Mouse (Mus musculus) liver, adult 10 weeks (tissue): Measurements from ENCODE around the gene Tcp11l1. TPM values are rescaled to one million over a fixed set of nuclear protein-coding genes. Genes with fewer than 3 reads are reported as not detected.

ENCODE experiments used
- polyA plus RNA-seq: library from polyadenylated mRNA; stranded (reverse); fragments of 350-450 nt; fragmentation: Illumina TruSeq; extraction: RNeasy Lipid Tissue Mini Kit (QIAGEN cat#74804); gene quantifications from one replicate; pipeline ENCODE4 v1.2.3, GENCODE M21; 2014; ENCODE audit warnings: low read depth, low replicate concordance

Gene Tcp11l1
- polyA plus RNA-seq = 7.3 TPM

DNA sequence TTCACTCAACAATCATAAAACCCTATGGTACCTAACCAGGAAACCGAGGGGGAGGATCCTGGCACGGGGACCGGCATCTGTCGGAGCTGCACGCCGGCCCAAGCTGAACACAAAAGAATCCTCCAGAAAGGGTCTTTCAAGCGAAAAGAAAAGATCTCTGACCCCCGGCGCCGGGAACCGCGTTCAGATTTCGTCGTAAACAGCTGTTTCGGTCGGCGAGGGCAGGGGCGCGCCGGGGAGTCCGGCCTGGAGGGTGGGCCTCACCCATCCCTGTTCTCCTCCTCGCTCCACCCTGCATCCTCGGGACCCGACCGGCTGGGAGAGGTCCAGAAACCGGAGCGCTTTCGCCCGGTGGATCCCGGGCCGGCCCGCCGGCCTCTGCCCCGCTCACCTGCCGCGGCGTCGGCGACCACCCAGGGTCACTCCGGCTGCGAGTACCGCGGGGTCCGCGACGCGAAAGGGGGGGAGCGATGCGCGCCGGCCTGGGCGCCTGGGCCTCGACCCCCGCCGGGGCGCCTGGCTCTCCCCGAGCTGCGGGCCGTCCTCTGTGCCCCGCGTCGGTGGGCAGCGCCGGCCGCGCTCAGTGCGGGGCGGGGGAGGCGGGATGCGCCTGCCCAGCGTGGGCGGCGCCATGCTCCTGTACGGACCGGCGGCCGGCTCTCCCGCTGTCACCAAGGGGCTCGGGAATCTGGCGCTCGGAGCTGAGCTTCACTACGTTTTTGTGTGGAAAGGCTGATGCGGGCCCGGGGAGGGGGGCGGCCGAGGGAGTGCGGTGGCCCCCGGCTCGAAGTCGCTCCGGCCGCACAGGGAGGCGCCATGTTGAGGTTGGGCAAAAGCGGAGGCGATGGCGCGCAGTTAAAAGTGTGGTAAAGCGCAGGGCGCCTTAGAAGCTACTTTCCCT, at the start of gene Tcp11l1:
TSS of gene Tcp11l1 (minus strand) at position 585 of the 901 bp plus-strand sequence.

DNA sequence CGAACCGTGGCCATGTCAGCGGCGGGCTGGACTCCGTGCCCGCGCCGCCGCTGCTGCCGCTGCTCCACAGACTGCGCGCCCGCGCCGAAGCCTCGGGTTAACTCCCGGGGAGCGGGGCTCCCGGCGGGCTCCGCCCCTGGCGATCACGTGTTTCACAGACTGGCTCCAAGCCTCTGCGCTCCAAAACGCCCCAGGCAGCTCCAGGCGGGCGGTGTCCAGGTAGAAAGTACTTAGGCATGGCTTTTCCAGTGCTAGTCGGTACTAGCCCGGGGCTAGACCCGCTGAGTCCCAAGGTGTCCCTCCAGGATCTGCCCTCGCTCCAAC, 30.7 kb upstream of the Tcp11l1 start, which contains the start of gene Depdc7:
TSS of gene Depdc7 (minus strand) at position 138 of the 324 bp plus-strand sequence.

DNA sequence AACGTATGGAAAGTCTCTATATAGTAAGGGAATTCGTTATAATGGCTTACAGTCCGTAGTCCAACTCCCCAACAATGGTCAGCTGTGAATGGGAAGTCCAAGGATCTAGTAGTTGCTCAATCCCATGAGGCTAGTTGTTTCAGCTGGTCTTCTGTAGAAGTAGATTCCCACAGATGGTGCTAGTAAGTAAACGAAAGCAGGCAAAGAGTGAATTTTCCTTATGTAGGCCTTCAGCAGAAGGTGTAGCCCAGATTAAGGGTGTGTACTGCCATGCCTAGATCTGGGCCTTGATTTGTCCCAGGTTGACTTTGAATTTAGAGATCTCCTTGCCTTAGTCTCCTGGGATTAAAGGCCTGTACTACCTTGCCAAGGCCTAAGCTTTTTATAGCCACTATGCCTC, 4.3 kb upstream of the Tcp11l1 start, which contains the start of gene Pin1rt1:
TSS of gene Pin1rt1 (minus strand) at position 101 of the 400 bp plus-strand sequence.

Other genes with a start within 250 kb of the Tcp11l1 start
- 48.6 TPM for gene Hipk3, start 217.7 kb downstream of the Tcp11l1 start, polyA plus RNA-seq
- gene Cstf3, start 121.6 kb downstream of the Tcp11l1 start, polyA plus RNA-seq = 33.1 TPM
- gene Pin1rt1, start 4.2 kb upstream of the Tcp11l1 start, polyA plus RNA-seq = not detected
- gene Depdc7, start 30.7 kb upstream of the Tcp11l1 start, polyA plus RNA-seq = 80.7 TPM
- 11.7 TPM for gene Qser1, start 104.6 kb upstream of the Tcp11l1 start, polyA plus RNA-seq
- gene Prrg4, start 137.7 kb upstream of the Tcp11l1 start, polyA plus RNA-seq = 0.37 TPM
- gene Ccdc73, start 155.6 kb upstream of the Tcp11l1 start, polyA plus RNA-seq = 11.6 TPM